Mouse (Mus musculus) retina, embryonic 14.5 days (tissue): ENCODE results near the gene Sipa1l1.

ENCODE experiments used
- DNase-seq: peaks from one replicate; pipeline ENCODE4 v3.0.0-alpha.2; 2015; ENCODE audit warnings: low spot score

Sipa1l1 gene

DNA sequence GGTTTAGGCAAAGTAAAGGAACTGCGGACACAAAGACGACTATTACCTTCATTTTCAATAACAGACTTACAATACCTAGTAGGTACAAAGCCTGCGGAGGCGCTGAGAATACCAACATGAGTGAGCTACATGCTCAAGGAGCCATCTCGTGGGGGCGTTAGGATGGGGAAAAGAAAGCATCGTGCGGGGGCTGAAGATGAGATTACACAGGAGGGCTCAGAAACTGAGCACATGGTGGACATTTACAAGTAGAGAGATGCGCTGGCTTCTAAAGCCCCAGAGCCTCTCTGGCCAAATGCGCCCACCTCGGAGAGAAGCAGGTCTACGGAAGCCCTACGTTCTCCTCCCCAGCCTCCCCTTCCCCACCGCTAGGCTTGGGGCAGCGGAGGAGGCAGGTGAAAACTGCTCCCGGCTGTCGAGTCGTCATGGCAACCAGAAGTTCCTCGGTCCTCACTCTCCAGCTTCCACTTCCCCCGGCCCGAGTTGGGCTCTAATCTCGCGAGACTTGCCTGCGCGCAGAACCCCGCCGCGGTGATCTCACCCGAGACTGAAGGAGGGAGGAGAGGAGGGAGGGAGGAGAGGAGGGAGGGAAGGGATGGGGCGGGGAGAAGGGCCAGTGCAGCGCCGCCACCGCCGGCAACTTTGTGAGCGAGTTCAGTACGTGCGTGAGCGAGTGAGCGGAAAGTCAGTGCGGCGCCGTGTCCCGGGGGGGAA lies at the start of gene Sipa1l1:
TSS of gene Sipa1l1 (plus strand) at position 501 of the 714 bp plus-strand sequence.
- peak; percentile 98 for DNase-seq

DNA sequence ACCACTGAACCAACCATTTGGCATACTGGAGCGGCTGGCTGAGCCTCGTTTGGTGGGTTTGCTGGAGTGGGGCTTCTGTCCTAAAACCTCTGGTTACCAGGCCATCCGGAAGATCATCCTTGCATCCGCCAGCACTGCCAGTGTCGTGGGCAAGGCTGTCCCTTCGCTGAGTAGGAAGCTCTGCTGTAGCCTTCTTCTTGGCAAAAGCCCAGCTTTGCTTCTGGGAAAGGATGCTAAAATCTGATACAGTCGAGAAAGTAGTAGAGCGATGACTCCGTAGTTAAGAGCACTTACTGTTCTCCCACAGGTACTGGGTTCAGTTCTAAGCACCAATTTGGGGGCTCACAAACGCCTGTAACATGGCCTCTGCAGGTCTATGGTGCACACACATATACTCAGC lies 47.2 kb upstream of the Sipa1l1 start:
- no peak for DNase-seq

DNA sequence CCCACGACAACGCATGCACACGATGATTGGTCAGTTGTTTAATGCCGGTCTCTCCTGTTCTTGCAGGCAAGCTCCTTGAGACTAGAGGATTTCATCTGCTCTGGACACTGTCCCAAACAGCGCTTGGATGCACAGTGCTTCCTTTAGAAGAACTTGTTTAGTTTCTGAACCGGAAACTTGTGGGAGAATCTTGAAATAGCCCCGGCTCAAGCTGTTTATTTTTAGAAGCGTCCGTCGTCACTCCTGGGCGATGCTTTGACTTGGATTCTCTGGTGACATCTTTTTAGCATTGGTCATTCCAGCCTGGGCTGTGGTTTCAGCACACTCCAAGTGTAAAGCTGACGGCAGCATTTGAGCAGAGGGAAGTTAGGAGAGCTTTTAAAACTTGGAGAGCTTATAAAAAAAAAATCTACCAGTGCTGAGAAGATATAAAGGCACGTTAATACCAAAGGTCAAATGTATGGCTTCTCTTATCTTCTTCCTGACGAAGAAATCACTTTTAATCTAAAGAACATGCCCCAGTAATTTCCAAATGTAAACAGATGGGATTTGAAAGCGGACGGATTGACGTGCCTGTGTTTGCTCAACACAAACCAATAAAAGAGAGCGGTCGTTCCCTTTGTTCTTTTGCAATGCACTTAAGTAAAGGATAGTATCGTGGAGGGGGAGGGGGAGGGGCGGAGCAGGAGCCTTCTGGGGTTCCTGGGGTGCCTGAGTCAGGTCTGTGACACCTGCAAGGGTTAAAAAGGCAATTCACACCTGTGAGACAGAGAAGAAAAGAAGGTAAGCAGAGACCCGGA lies 46.5 kb upstream of the Sipa1l1 start:
- no peak for DNase-seq

DNA sequence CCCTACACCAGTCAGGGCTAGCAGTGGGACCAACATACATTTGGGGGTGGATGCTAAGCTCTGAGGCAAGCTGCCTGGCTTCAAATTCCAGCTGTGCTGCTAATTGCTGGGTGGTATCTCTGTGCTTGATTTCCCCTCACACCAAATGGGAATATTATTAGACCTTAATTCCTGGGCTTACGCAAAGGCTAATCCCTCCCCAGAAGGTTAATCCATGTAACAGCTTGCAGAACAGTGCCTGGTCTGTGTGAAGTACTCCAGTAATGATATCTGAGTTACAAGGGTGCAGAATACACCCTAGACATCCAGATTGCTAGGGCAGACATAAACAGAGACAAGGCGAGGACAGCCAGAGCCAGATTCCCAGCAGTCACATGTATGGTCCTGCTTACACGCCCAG lies 42.3 kb upstream of the Sipa1l1 start:
- no peak for DNase-seq

DNA sequence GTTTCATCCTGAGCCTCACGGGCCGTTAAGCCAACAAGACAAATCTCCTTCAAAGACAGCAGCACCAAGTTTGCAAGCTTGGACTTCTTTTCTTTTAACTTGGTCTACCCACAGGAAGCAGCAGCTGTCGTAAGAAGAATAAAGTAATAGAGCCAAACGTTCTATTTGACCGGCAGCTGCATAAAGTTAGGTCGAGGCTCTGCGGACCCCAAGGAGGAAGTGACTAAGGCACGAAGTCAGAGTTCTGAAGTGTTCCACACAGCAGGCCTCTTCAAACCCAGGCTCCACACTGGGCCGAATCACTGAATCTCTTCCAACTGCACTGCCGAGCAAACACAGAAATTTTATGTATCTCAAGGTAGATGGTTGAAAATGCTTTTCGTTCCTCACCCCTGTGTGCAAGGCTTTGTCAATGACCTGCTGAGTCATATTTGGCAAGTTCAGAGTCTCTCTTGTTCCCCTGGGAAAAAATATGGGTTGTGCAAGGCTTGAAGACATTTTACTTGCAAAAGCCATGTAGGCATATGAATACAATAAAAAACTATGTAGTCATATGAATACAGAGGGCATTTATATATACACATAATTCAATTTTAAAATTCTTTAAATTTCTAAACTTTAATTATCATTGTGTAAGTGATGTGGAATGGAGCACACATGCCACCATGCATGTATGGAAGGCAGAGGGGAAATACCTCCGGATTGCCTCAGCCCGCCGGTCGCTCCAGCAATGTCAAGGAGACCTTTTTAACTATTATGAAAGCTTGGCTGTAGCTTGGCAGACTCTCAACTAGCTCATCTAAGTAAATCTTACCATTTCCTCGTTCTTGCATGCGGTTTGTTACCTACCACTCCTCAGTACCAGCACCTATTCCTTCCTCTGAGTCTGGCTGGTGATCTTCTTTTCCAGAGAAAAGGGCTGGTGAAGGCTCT lies 29.6 kb upstream of the Sipa1l1 start:
- no peak for DNase-seq

DNA sequence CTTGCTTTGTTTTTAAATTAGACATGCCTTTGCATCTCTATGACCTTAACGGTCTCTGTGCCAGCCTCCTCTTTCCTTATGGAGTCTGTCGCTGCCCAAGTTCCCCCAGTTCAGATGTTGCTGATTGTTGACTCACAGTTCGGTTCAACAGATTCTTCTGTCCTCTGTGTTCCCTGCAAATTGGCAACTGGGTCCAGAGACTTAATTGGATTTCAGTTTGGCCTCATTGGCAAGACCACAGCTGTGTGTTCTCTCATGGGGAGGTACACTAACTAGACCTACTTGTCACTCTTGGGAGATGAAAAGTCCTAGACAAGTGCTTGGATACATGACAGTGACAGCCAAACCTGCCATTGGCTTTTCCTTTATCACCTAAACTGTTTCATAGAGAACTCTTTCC lies 25.7 kb upstream of the Sipa1l1 start:
- DNase-seq = no peak

DNA sequence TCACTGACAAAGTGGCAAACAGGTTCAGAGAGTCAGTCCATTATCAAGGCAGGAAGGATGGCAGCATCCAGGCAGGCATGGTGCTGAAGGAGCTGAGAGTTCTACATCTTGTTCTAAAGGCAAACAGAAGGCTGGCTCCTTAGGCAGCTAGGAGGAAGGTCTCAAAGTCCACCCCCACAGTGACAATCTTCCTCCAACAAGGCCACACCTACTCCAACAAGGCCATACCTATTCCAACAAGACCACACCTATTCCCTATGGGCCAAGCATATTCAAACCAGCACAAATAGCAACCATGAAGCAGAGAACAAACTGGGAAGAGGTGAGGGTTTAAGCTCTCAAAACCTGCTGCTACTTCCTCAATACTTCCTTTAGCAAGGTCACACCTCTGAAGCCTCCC lies 23.9 kb upstream of the Sipa1l1 start:
- no peak for DNase-seq

DNA sequence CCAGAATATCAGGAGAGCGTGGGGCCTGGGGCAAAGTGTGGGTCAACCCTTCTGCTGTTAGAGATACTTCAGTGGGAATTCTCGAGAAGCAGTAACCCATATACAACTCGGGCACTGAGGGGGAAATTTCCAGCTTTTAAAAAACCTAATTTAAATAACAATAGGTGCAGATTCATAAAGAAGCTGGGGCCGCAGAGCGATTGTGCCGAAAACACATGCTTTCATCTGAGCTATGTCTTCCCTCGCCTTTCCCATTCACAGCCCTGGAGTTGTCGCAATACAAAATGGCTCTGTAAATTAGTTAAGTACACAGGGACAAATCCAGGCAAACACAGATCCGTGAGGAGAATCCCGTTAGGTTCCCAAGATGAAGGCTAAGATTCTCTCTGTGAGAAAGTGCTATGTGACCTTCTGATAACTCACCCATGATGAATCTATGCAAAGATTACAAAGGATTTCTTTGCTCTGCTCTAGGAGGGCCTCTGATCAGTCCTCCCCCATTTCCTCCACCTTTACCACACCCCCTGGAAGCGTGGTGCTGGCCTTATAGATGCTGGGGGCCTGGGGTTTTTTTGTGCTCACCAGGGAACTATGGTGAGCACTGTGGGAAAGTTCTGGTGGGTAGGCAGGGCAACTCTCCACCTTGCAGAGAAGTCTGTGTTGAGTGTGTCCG lies 22.0 kb upstream of the Sipa1l1 start:
- peak; percentile 36 for DNase-seq

DNA sequence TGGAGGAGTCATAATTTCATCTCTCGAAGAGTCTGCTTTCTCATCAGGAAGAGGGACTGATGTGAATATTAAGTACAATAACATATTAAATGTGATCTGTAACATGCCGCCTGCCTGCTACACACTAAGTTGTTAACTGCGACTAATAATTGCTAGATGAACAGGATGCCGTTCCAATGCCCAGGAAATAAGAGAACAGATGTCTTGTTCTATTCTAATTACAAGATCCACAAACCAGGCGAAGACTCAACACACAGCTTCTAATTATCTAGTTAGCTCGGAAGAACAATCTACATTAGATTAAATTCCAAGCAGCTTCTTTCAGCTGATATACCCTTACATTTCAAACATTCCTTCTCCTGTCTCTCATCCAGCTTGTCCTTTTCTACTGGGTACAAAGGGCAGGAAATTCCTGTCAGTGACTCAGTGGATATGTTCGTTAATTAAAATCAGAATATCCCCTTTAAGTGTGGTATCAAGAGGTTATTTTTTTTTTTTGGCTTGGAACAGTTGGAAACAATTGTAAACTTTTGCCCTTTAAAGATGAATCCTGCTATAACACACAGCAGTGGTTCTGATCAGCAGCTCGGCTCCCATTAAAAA lies 20.7 kb upstream of the Sipa1l1 start:
- no peak for DNase-seq

DNA sequence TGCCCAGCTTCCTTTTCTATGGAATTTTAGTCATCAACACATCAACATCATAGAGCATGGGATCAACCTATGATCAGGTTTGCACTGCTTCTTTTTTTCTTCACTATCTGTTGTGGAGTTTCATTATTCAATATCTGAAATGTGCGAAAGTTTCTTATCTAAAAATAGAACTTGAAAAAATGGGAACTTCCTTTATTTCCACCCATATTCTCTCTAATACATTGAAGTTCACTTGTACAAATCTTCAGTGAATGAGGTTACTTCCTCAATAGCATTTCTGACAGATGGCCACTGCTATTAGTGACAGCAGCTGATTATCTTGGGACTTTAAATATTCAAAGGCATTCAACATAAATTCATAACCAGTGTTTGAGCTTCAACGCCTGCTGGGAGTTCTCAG lies 18.1 kb upstream of the Sipa1l1 start:
- peak; percentile 10 for DNase-seq

DNA sequence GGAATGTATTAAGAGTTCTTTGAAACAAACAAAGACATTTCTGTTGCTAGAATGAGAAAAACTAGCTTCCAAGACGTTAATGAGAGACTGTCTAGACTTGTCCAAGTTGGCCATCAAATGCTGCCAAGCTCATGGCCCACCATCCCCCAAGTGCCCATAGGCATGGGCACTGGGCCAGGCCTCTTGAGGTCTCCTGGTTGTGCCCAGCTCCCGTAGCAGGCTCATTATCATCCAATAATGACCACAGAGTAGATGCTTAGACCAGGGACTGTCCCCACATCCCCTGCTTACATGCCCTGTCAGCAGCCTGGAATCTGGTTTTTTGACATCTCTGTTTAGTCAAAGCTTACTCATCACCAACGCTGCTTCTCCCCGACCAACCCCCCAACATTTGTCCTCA lies 14.6 kb upstream of the Sipa1l1 start:
- DNase-seq = no peak

DNA sequence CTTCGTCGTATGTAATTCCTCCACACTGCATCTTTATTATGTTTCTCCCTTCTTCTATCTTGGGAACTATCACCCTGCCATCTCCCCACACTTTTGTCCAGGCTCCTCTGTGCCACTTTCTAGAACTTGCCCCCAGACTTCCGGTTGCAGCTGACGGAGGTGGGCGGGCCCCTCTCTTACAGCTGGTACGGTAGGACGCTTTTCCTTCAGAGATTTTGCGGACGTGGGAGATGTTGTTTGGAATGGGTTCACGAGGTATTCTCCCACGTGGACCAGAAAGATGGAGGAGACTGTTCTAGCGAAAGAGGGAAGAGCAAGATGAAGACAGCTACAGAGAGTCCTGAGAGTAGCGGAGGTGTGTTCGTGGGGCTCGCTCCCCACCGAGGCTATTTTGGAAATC lies 10.6 kb upstream of the Sipa1l1 start:
- DNase-seq = no peak

DNA sequence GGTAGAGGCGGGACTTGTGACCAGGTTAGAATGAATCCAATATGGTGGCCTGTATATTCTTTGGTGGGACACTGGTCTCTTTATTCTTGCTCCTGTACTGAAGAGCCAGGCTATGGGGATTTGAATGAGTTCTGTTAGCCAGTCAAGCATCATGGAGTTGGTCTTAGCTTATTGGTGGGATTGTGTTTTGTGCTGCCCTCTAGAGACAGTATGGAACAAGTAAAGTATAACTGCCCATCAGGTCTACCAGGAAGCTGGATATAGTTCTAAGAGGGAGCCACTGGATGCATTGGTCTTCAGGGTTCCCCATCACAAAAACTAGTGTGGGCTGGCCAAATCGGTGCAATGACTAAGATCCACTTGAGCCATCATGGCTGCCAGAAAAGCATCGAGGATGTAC lies 9.7 kb upstream of the Sipa1l1 start:
- DNase-seq = no peak

DNA sequence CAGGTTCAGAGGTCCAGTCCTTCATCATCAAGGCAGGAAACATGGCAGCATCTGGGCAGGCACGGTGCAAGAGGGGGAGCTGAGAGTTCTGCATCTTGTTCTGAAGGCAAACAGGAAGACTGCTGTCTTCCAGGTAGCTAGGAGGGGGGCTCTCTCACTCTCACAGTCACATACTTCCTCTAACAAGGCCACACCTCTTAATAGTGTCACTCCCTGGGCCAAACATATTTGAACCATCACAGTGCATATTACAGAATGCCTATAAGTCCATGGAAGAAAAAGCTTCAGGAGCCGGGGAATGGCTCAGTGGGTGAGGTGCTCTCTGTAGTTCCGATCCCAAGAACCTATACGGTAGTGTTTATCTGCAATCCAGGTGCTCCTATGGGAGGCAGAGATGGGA lies 3.5 kb upstream of the Sipa1l1 start:
- no peak for DNase-seq

DNA sequence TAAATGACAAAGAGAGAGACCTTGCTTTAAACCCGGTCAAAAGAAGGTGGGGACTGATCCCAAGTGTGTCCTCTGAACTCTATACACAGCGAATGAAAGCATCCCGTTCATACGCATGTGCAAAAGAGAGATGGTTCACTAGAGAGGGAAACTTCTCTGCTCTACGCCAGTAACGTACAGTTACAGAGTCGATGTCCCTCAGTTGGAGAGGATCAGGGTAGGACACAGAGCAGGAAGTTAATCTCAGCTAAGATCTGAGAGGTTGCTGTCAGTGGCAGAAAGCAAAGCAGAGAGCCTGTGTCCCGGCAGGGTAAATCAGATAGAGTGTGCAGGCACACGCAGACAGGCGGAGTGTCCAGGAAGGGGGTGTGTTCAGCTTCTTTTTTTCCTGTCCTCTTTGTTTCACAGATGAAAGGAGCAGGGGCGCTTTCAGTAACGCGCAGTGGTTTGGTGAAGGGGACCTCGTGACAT lies 3.0 kb upstream of the Sipa1l1 start:
- no peak for DNase-seq

DNA sequence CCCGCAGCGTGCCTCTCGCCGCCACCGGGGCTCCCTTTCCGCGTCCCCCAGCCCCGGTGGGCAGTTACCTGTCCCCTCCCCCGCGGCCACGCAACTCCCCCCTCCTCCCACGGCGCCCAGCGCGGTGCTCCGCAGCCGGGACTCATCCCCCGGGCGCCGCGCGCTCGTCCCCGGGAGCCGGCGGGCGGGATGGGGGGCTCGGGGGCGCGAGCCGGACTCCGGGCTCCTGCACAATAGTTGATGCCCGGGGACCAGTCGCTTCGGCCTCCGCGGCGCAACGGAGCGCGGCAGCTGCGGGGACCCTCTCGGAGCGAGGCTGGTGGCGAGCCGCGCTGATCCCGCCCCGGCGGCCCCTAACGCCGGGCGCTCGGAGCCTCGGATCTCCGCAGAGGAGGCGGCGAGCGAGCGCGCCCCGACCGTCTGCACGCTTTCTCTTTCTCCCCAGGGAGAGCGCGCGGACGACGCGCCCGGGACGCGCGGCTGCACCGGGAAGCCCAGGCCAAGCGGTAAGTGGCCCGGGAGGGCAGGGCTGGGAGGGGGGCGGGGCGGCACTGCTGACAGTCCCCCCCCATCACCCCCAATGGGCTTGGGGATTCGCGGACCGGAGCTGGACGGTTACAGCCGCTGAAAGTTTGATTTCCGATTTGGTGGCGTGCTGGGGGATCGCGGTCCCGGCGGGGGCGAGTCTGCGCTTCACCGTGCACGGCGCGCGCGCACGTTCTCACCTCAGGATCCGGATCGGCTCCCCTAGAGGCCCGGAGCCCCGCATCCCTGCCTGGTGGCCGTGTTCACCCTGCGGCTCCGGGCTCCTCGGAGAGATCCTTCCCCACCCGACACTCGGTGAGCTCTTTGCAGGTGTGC lies 681 bp downstream of the Sipa1l1 start:
- peak; percentile 78 for DNase-seq

DNA sequence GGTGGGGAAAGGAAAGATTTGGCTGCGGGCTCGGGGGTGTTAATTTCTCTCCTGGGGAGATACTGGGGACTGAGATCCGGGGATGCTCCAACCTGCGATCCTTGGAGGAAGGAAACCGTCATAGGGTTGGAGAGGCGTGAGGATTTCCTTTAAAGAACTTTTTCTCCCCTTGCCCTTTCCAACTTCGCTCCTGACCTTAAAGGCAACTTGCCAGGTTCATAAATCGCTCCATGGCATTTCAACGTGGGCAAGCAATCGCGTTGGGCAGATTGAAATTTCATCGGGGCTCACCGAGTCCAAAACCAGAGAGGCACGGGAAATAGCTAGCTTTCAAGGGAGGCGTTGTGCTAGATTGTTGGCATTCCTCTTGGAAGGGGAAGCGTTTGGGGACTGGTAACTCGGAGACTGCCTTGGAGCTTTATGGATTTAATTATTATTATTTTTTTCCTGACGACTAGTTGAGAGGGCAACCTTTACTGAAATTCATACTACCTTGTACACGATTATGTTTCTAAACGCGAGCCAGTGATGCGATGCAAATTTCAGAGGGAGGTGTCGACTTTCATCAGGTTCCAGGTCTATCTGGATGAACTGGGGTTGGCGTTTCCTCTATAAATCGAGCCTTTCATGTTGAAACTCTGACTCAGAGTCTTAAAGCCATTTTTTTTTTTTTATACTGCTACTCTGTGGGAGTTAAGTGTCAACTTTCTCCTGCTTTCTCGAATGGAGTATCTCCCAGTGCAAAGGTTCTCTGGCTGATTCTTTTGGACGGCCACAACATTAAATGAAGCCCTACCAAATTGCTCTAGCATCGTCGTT lies 1.6 kb downstream of the Sipa1l1 start:
- DNase-seq = peak; percentile 37

DNA sequence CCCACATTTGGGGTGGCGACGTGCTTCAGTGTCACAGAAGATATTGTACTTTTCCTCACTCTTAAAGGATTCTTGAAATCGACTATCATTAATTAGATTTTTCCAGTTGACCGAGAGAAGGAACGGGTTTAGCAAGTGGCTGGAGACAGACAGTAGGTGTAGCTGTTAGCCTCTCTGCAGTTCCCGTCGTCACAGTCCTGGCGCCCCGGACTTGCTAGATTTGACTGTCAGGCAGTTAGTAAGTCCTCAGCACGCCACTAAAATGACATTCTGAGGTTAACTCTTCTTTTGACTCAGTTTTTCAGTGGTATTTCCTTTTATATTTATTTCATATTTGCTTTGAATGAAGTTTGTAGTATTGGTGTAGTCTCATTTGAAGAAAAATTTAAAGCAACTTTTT lies 2.5 kb downstream of the Sipa1l1 start:
- peak; percentile 71 for DNase-seq

DNA sequence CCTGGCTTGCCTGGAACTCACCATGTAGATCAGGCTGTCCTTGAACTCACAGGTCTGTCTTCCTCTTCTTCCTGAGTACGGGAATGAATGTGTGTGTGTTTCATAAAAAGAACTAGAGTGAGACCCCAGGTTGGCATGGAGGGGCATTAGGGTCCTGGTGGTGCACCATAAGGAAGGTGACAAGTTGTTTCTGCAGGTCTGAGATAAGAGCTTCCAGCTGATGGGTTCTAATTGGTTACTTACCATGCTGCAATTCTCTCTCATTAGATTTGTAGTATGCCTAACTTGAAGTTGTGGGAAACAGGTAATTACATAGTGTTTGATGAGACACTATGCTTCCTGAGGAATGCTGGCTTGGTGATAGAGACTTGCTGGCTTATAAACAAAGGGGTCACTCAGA lies 4.5 kb downstream of the Sipa1l1 start:
- no peak for DNase-seq

DNA sequence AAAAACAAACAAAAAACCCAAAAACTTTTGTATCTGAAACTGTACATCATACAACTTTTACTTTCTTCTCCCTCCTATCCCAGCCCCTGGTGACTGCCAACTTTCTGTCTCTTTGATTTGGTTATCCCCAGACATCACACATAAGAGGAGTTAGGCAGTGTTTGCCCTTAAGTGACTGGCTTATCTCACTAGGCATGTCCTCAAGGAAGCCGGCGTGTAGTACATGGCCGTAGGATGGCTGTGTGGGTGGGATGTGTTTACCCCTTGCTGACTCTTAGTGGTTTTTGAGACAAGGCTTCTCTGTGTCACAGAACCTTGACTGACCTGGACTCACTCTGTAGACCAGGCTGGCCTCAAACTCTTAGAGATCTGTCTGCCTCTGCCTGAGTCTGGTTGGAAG lies 6.6 kb downstream of the Sipa1l1 start:
- no peak for DNase-seq
